Mouse (Mus musculus) thymus, adult 18-20 months (tissue): Measurements from ENCODE around the gene Olfr1238.

ENCODE experiments used
- DNase-seq, 2 experiments: peaks; one replicate each; pipeline ENCODE4 v3.0.0; 2022; ENCODE audit warnings: mixed read lengths in 2 of 2

Olfr1238 gene

GRCm38 (mm10) chr2:89409576-89409975 lies at the start of gene Olfr1238:
Olfr1238 (minus strand) TSS chr2:89409676.
- no peak for DNase-seq

GRCm38 (mm10) chr2:89442900-89443299 lies 33.4 kb upstream of the Olfr1238 start, which contains the start of gene Olfr1240:
Olfr1240 (minus strand) TSS chr2:89443000.
- no peak for DNase-seq

- DNase-seq: no peak
Observed at GRCm38 (mm10) chr2:89420307-89420706, 10.8 kb upstream of the Olfr1238 start, which contains the start of gene Olfr1239. Olfr1239 (minus strand) TSS chr2:89420407.

DNA sequence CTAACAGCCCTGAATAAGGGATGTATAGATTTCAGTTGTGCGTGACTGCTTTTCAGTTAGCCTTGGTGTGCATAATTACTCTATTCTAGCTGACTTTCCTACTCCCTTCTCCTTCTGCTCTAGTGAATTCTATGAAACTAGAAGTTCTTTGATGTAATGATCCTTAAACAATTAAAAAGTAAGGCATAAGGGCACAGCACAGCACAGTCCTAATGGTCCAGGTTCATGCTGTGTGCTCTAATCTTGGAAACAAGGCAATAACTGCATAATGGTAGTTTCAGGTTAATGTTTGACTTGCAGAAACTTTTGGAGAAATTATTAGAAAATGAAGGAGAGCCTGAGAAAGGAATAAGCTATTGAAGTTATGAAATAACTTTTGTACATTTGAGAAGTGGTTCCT lies 5.1 kb upstream of the Olfr1238 start:
- DNase-seq: no peak

- no peak for DNase-seq
Observed at GRCm38 (mm10) chr2:89400882-89401281, 8.6 kb downstream of the Olfr1238 start.

- DNase-seq: no peak
Observed at GRCm38 (mm10) chr2:89364765-89365164, 44.7 kb downstream of the Olfr1238 start, which contains the start of gene Olfr1234. Olfr1234 (minus strand) TSS chr2:89364865.
